Mouse (Mus musculus): ENCODE measurements around the gene C1rl.

DNA sequence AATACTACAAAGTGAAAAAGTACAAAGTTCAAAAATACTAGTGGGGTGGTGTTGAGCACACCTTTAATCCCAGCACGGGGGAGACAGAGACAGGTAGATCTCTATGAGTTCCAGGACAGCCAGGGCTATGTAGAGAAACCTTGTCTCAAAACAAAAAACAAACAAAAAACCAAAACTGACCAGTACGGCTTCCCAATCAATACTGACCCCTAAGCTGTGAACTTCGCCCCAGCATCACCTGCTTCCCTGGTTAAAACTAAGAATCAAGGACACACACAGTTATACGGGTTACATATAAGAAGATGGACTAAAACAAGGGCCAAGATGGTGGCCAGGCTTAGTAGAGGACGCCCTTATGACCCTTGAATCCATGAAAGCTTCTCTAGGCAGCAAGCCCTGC, 36.7 kb upstream of the C1rl start:
- TF ChIP-seq CTCF (IDR thresholded peaks at IDR 0.05; ENCODE audit: borderline replicate concordance, insufficient read depth, low read depth, low read length) (no peak), POLR2A (IDR thresholded peaks at IDR 0.05; ENCODE audit: borderline replicate concordance, insufficient read depth, low read length) (no peak)
